Mouse (Mus musculus) small intestine, adult 2 months (tissue): ENCODE results near the gene Cdhr2.

ENCODE experiments used
- CTCF ChIP-seq: fragments of 200-500 bp; IDR thresholded peaks from 2 replicates; pipeline ENCODE4 v1.5.1; 2012; ENCODE audit warnings: low read depth, mild to moderate bottlenecking, control low read depth, inconsistent platforms, low read length, moderate library complexity, mixed read lengths; ENCODE audit not compliant: insufficient replicate concordance, insufficient read length; ENCODE audit errors: extremely low read depth
- POLR2A ChIP-seq: fragments of 200-500 bp; IDR thresholded peaks from 2 replicates; pipeline ENCODE4 v1.6.1; 2012; ENCODE audit warnings: low read depth, mild to moderate bottlenecking, control low read depth, inconsistent platforms, low read length, moderate library complexity

GRCm38 (mm10) chr13:54685174-54685573, 16.1 kb upstream of the Cdhr2 start:
- peak; percentile 68; the same call in 1 of the 2 replicates for TF ChIP-seq CTCF
- no peak for TF ChIP-seq POLR2A
